Mouse (Mus musculus): ENCODE data around the gene Celf2.

Celf2 gene

GRCm38 (mm10) chr2:6909921-6910320 is 599.4 kb downstream of the Celf2 start:
- no peak for DNase-seq (ENCODE audit: low spot score)

DNA sequence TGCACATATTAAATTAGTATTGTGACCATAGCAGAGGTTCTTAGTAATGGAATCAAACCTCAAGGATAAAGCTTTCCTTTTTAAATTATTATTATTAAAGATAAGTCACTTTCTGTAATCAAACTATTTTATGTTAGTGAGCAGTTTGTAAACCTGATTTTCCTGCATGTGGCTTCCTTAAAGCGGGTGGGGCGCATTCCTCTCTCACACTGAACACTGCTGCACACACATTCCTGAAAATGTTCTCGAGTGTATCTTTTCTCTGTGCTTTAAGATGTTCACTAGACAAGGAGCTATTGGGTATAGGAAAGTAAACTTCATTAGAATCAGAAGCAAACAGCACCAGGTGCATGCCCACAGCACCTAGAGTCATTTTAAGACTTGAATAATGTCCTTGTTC is 605.0 kb downstream of the Celf2 start:
- no peak for DNase-seq (ENCODE audit: low spot score)

- no peak for DNase-seq (ENCODE audit: low spot score)
These were observed 606.1 kb downstream of the Celf2 start for GRCm38 (mm10) chr2:6903251-6903763.

GRCm38 (mm10) chr2:6896896-6897295 is 612.5 kb downstream of the Celf2 start:
- DNase-seq (ENCODE audit: low spot score), result no peak

- DNase-seq (ENCODE audit: low spot score), result no peak
These were observed 615.8 kb downstream of the Celf2 start for GRCm38 (mm10) chr2:6893597-6893996.

DNA sequence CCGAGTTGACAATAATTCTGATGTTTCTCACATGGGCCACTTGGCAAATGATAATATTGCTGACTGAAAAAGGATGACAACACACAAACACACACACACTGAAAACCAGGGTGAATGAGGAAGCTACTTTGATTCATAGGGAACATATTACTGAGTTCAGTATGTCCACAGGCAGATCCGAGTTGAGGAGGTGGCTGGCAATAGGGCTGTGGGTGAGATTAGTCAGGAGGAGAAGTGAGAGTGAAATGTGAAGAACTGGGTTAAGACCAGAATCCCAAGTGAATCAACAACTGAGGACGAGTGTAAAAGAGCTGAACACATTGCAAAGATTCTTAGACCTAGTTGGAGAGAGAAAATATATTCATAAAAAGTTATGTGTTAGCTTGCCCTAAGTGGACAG is 616.3 kb downstream of the Celf2 start:
- DNase-seq (ENCODE audit: low spot score), result no peak

- DNase-seq (ENCODE audit: low spot score), result no peak
These were observed 624.3 kb downstream of the Celf2 start for GRCm38 (mm10) chr2:6884796-6885711.

DNA sequence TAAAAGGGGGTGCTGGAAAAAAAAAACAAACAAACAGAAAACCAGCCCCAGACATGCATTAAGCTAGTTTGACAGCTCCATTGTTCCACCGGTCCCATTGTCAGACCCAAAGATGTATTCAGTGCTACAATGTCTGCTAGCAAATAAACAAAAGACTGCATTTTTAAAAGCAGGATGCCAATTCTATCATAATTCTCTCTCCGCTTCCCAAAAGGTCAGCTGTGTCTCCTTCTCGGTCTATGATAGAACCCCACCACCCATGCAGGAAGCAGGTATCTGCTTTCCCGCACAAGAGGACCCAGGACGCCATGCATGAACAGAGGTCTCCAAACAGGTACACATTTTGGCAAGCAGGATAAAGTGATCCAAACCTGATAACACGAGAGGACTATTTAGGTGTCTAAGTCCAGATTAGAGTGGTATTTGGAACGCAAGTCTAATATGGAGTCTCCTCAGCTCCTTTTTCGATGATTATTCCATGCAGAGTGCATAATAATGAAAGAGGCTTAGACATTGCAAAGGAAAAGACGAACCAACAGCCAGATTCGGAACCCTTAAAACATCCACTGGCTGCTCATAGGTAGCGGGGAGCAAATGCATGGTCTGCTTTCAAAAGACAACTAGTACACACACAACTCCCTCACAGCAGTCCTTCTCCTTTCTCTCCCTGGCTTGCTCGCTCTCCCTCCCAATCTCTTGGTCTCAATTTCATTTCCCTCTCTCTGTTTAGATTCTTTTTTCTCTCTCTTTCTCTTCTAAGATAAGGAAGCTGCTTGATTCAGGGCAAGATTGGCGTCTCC is 625.2 kb downstream of the Celf2 start:
- DNase-seq (ENCODE audit: low spot score), result no peak

DNA sequence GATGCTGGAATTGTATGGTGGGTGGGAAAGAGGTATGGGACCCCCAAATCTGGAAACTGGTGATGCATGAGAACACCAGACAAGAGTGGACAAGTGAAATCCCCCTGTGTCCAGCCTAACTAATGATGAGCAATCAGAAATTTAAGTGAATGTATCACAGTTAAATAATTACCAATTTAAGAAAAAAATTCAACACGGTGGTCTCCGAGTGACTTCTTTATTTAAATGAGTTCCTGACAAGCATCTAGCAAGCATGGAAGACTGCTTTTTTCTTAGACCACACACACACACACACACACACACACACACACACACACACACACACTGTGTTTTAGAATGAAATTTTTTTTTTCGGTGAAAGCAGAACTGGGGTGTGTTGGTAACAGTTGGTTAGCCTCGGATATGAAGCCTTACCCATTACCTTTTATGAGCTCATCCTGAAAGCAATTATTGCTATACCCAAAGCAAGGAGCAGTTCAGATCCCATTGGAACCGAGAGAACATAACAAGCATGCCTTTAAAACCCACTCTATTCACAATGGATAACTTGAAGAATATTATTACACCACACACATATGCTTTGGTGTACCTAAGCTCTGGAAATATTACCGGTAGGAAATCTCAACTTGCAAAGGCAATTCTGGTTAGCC is 627.0 kb downstream of the Celf2 start:
- no peak for DNase-seq (ENCODE audit: low spot score)

- DNase-seq (ENCODE audit: low spot score), result no peak
These were observed 628.3 kb downstream of the Celf2 start for GRCm38 (mm10) chr2:6880941-6881575.

- DNase-seq (ENCODE audit: low spot score), result no peak
These were observed 632.3 kb downstream of the Celf2 start for GRCm38 (mm10) chr2:6877094-6877493.

DNA sequence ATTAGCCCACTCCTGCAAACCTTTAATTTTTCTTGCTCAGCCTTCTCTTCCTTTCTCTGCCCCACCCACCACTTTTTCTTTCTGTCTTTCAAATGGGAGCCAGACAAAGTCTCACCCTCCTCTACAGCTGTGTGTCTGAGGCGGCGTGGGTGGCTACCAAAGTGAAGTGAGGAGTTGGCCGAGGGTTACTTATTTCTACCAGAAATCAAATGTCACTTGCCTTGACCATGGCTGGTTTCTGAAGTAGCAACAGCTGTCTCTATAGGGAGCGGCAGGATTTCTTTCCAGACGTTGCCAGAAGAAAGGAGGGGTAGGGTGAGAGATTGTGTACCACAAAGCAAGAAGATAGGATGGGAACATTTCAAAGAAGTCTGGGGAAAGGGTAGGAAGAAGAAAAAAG is 632.8 kb downstream of the Celf2 start:
- no peak for DNase-seq (ENCODE audit: low spot score)

GRCm38 (mm10) chr2:6875071-6875611 is 634.2 kb downstream of the Celf2 start:
- no peak for DNase-seq (ENCODE audit: low spot score)

- no peak for DNase-seq (ENCODE audit: low spot score)
These were observed 635.0 kb downstream of the Celf2 start for GRCm38 (mm10) chr2:6874266-6874955.

DNA sequence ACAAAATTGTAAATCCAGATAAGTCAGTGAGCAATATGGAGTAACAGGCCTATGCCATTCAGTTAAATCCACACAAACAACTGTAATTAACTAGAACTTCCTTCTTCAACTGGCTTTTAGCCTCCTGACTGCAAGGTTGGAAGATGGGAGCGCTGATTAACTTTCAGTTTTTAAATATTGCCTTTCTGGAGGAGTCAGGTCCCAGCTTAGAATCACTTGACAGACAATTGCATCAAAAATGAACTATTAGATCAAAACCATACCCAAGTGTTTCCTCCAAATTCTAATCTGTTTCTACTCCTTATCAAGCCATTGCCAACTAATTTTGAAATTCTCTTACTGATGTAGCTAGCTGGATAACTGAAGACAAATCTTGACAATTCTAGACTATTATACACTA is 635.7 kb downstream of the Celf2 start:
- no peak for DNase-seq (ENCODE audit: low spot score)

DNA sequence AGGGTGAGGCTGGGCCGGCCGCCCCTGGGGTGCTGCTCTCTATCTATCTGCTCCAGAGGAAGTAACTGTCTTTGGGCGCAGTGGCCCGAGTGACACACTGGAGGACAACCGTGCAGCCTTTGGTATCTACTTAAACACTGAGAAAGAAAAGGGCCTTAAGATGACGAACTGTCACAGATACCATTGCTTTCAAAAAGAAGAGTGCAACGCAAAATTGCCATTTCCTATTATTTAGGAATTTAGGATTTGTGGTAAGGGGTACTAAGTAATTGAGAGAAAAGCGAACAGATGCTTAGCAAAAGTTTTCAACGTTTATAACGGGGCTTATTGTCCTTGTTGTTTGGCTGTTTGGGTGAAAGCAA is 636.5 kb downstream of the Celf2 start:
- no peak for DNase-seq (ENCODE audit: low spot score)

- peak; percentile 17 for DNase-seq (ENCODE audit: low spot score)
These were observed 637.1 kb downstream of the Celf2 start for GRCm38 (mm10) chr2:6872131-6872893.

GRCm38 (mm10) chr2:6871281-6872130 is 637.9 kb downstream of the Celf2 start:
- DNase-seq (ENCODE audit: low spot score), result no peak

DNA sequence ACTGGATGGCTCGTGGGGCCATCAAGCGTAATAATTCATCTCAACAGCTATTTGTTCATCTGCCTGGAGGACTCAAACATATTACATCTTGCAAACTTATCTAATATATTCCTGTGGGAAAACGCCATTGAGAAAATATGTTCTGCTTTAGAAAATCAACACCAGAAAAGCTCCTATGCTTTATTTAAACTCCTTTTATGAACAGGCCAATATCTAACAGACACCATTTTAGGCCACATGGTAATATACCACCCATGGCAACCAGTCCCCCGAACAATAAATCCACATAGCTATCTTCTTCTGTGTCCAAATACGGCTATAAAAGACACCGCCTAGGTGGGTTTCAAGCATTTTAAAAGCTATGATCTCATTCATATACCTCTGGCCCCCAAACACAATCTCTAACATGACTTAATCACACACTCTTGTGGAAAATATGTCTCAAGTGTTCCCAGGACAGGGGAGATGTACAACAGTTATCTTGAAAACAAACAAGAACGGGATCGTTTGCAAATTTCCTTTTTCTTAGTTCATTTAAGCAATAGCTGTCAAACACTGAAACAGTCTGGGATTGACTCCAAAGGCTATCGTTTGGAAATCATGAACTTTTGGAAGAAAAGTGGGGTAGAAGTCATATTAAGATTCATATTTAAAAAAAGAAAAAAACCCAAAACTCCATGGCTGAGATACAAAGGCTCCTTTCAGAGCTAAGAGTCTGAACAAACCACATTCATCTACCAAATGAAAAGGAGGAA is 639.2 kb downstream of the Celf2 start:
- DNase-seq (ENCODE audit: low spot score), result no peak

Data from urinary bladder, postnatal 10 days (tissue).